Mouse (Mus musculus): ENCODE data around the gene Olfr970. TPM values are rescaled to one million over a fixed set of nuclear protein-coding genes. Genes with fewer than 3 reads are reported as not detected.
"Not testable (repeated sequence)": the region's sequence is repeated elsewhere in the genome, so short reads cannot be mapped to it uniquely, and the experiment has no call there.

Gene Olfr970
- not detected in 2 replicates for polyA plus RNA-seq (2015; fragmentation: Nextera tagmentation; extraction: Ambion mirVana)

DNA sequence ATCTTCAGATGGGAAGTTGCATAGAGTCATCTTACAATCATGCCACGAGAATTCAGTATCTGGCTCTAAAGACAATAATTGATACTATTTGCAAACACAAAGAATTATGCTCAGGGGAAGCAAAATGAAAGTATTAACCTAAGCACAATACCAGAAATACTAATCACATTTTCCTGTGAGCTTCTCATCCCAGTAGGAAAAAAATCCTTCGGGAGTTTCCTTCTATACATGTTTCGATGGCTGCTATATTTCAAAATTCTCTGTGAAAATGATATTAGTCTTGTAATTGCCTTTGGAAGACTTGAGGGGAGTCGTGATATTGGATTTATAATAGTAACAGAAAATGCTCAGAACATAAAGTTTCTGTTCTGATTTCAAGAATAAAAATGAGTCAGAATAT, at the start of gene Olfr970:
Gene Olfr970 (plus strand): TSS at position 301 of the 400 bp plus-strand sequence.
- 66% methylated on average over 4 of the region's 4 CpGs for WGBS
- Histone ChIP-seq H3K36me3 (no peaks in the 10 kb centered on the region), H3K27me3 (no peaks in the 10 kb centered on the region), H3K9ac (no peak within 1 kb of the TSS), H3K4me2 (no peak within 1 kb of the TSS), H3K4me1 (no peaks in the 10 kb centered on the region), H3K9me3 (no peaks in the 10 kb centered on the region), H3K27ac (no peak within 1 kb of the TSS), H3K4me3 (no peak within 1 kb of the TSS)
- ATAC-seq (ENCODE audit: borderline replicate concordance, extremely low read depth, low FRiP score, low TSS enrichment) = no peak

DNA sequence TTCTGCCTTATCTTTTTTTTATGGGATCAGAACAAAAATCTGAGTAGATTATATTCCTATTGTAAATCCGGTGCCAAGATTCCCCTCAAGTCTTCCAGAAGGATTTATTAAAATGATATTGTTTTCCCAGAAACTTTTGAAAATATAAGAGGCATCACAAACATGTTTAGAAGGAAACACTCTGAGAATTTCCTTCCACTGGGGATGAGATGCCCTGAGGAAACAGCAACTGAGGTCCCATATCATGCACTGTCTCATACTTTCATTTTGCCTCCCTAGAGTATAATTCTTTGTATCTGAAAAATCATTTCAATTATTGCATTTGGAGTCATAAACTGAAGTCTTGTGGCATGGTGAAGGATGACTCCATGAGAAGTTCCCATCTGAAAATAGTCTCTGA, 25.5 kb upstream of the Olfr970 start, which contains the start of gene Olfr968:
Gene Olfr968 (minus strand): TSS at position 101 of the 400 bp plus-strand sequence.
- Histone ChIP-seq H3K4me1 (no peaks in the 10 kb centered on the region), H3K4me3 (no peak within 1 kb of the TSS), H3K9me3 (no peaks in the 10 kb centered on the region), H3K27ac (no peak within 1 kb of the TSS), H3K4me2 (no peak within 1 kb of the TSS), H3K27me3 (no peaks in the 10 kb centered on the region), H3K9ac (no peak within 1 kb of the TSS), H3K36me3 (no peaks in the 10 kb centered on the region)
- ATAC-seq (ENCODE audit: borderline replicate concordance, extremely low read depth, low FRiP score, low TSS enrichment) = no peak
- 69% methylated on average over 1 of the region's 1 CpGs for WGBS

DNA sequence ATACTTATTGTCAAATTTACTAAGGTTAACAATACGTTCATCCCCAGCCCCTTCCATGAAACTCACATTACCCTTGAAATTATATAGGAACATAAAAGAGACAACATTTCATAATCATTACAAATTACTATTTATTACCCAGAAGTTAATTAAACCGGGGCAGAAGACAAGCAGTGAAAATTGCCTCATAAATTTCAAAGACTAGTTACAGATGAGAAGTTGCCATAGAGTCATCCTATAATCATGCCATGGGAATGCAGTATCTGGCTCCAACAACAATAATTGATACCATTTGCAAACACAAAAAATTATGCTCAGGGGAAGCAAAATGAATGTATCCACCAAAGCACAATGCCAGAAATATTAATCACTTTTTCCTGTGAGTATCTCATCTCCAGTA, 18.1 kb upstream of the Olfr970 start, which contains the start of gene Olfr969:
Gene Olfr969 (plus strand): TSS at position 388 of the 400 bp plus-strand sequence.
- no peak for ATAC-seq (ENCODE audit: borderline replicate concordance, extremely low read depth, low FRiP score, low TSS enrichment)
- 68% methylated on average over 2 of the region's 2 CpGs for WGBS
- H3K4me3 ChIP-seq = no peak within 1 kb of the TSS
- no peaks in the 10 kb centered on the region for H3K36me3 ChIP-seq
- H3K27ac ChIP-seq = no peak within 1 kb of the TSS
- no peaks in the 10 kb centered on the region for H3K9me3 ChIP-seq
- no peaks in the 10 kb centered on the region for H3K4me1 ChIP-seq
- no peak within 1 kb of the TSS for H3K4me2 ChIP-seq
- no peaks in the 10 kb centered on the region for H3K27me3 ChIP-seq
- H3K9ac ChIP-seq = no peak within 1 kb of the TSS

DNA sequence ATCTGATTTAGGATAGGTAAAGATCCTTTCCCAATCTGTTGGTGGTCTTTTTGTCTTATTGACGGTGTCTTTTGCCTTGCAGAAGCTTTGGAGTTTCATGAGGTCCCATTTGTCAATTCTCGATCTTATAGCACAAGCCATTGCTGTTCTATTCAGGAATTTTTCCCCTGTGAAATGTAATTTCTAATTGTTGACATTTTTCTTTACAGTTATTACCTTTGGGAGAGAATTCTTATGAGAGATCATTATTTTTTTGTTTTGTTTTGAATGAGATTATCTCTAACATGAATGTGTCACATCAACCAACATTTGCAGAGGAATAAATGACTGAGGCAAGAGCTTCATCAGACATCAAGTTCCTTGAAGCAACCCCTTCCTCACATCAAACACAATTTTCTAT, 27.9 kb downstream of the Olfr970 start, which contains the start of gene Olfr971:
Gene Olfr971 (plus strand): TSS at position 301 of the 400 bp plus-strand sequence.
- not testable (repeated sequence) for H3K36me3 ChIP-seq; H3K4me2 ChIP-seq; H3K9ac ChIP-seq; ATAC-seq (ENCODE audit: borderline replicate concordance, extremely low read depth, low FRiP score, low TSS enrichment); H3K27me3 ChIP-seq; H3K4me1 ChIP-seq; H3K27ac ChIP-seq; H3K4me3 ChIP-seq; H3K9me3 ChIP-seq
- 69% methylated on average over 2 of the region's 2 CpGs for WGBS

DNA sequence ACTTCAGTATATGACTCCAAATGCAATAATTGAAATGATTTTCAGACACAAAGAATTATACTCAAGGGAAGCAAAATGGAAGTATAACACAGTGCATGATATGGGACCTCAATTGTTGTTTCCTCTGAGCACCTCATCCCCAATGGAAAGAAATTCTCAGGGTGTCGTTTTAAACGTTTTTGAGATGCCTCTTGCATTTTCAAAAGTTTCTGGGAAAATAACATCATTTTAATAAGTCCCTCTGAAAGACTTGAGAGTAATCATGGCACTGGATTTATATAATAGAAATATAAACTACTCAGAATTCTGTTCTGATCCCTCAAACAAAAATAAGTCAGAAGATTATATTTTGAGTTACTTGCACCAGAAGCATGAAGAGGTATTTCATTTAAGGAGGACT, 57.5 kb downstream of the Olfr970 start, which contains the start of gene Olfr972:
Gene Olfr972 (plus strand): TSS at position 301 of the 400 bp plus-strand sequence.
- no peak within 1 kb of the TSS for H3K4me2 ChIP-seq
- no peak within 1 kb of the TSS for H3K27ac ChIP-seq
- no peak for ATAC-seq (ENCODE audit: borderline replicate concordance, extremely low read depth, low FRiP score, low TSS enrichment)
- H3K4me3 ChIP-seq = no peak within 1 kb of the TSS
- no peaks in the 10 kb centered on the region for H3K36me3 ChIP-seq
- 55% methylated on average over 2 of the region's 2 CpGs for WGBS
- H3K9me3 ChIP-seq = no peaks in the 10 kb centered on the region
- no peaks in the 10 kb centered on the region for H3K27me3 ChIP-seq
- no peaks in the 10 kb centered on the region for H3K4me1 ChIP-seq
- no peak within 1 kb of the TSS for H3K9ac ChIP-seq

Other genes with a start within 250 kb of the Olfr970 start
- not detected in 2 replicates for gene Olfr959, start 233.3 kb upstream of the Olfr970 start, polyA plus RNA-seq (2015; fragmentation: Nextera tagmentation; extraction: Ambion mirVana)
- 8.2 and 10.0 TPM in 2 replicates for gene AW551984, start 204.5 kb upstream of the Olfr970 start, polyA plus RNA-seq (2015; fragmentation: Nextera tagmentation; extraction: Ambion mirVana)
- gene Olfr148, start 198.2 kb upstream of the Olfr970 start, polyA plus RNA-seq (2015; fragmentation: Nextera tagmentation; extraction: Ambion mirVana) = not detected in 2 replicates
- not detected in 2 replicates for gene Olfr960, start 187.5 kb upstream of the Olfr970 start, polyA plus RNA-seq (2015; fragmentation: Nextera tagmentation; extraction: Ambion mirVana)
- gene Olfr961, start 163.8 kb upstream of the Olfr970 start, polyA plus RNA-seq (2015; fragmentation: Nextera tagmentation; extraction: Ambion mirVana) = not detected in 2 replicates
- gene Olfr963, start 141.7 kb upstream of the Olfr970 start, polyA plus RNA-seq (2015; fragmentation: Nextera tagmentation; extraction: Ambion mirVana) = not detected in 2 replicates
- not detected in 2 replicates for gene Olfr149, start 101.7 kb upstream of the Olfr970 start, polyA plus RNA-seq (2015; fragmentation: Nextera tagmentation; extraction: Ambion mirVana)
- gene Olfr965, start 97.5 kb upstream of the Olfr970 start, polyA plus RNA-seq (2015; fragmentation: Nextera tagmentation; extraction: Ambion mirVana) = not detected in 2 replicates
- gene Olfr150, start 77.9 kb upstream of the Olfr970 start, polyA plus RNA-seq (2015; fragmentation: Nextera tagmentation; extraction: Ambion mirVana) = not detected in 2 replicates
- not detected in 2 replicates for gene Olfr967, start 62.6 kb upstream of the Olfr970 start, polyA plus RNA-seq (2015; fragmentation: Nextera tagmentation; extraction: Ambion mirVana)
- gene Olfr968, start 25.6 kb upstream of the Olfr970 start, polyA plus RNA-seq (2015; fragmentation: Nextera tagmentation; extraction: Ambion mirVana) = not detected in 2 replicates
- not detected in 2 replicates for gene Olfr969, start 17.9 kb upstream of the Olfr970 start, polyA plus RNA-seq (2015; fragmentation: Nextera tagmentation; extraction: Ambion mirVana)
- gene Olfr971, start 28.0 kb downstream of the Olfr970 start, polyA plus RNA-seq (2015; fragmentation: Nextera tagmentation; extraction: Ambion mirVana) = not detected in 2 replicates
- gene Olfr972, start 57.6 kb downstream of the Olfr970 start, polyA plus RNA-seq (2015; fragmentation: Nextera tagmentation; extraction: Ambion mirVana) = not detected in 2 replicates
- gene Olfr229, start 98.5 kb downstream of the Olfr970 start, polyA plus RNA-seq (2015; fragmentation: Nextera tagmentation; extraction: Ambion mirVana) = not detected in 2 replicates
- not detected in 2 replicates for gene Olfr974, start 128.6 kb downstream of the Olfr970 start, polyA plus RNA-seq (2015; fragmentation: Nextera tagmentation; extraction: Ambion mirVana)
- gene Olfr975, start 143.2 kb downstream of the Olfr970 start, polyA plus RNA-seq (2015; fragmentation: Nextera tagmentation; extraction: Ambion mirVana) = not detected in 2 replicates
- gene Olfr976, start 152.3 kb downstream of the Olfr970 start, polyA plus RNA-seq (2015; fragmentation: Nextera tagmentation; extraction: Ambion mirVana) = not detected in 2 replicates
- not detected in 2 replicates for gene Olfr978, start 183.3 kb downstream of the Olfr970 start, polyA plus RNA-seq (2015; fragmentation: Nextera tagmentation; extraction: Ambion mirVana)
- gene Olfr979, start 194.6 kb downstream of the Olfr970 start, polyA plus RNA-seq (2015; fragmentation: Nextera tagmentation; extraction: Ambion mirVana) = not detected in 2 replicates
- not detected in 2 replicates for gene Olfr980, start 200.7 kb downstream of the Olfr970 start, polyA plus RNA-seq (2015; fragmentation: Nextera tagmentation; extraction: Ambion mirVana)
- not detected in 2 replicates for gene Olfr981, start 212.6 kb downstream of the Olfr970 start, polyA plus RNA-seq (2015; fragmentation: Nextera tagmentation; extraction: Ambion mirVana)